Mouse (Mus musculus) neural tube, embryonic 14.5 days (tissue): ENCODE data around the gene Gm17655. TPM values are rescaled to one million over a fixed set of nuclear protein-coding genes. Genes with fewer than 3 reads are reported as not detected.
"Not testable (repeated sequence)": the region's sequence is repeated elsewhere in the genome, so short reads cannot be mapped to it uniquely, and the experiment has no call there.

Experiments
- ATAC-seq: fragments of 200-750 bp; cut with Nextera tagmentation; 2 replicates; pipeline ENCODE4 v1.8.0; 2017; ENCODE audit warnings: low read depth, mild to moderate bottlenecking, moderate TSS enrichment, moderate library complexity
- H3K27ac ChIP-seq: fragments of 300-500 bp; sonication (generic); 2 replicates; pipeline ENCODE4 v1.5.1; 2014; ENCODE audit warnings: low read depth, mild to moderate bottlenecking, control low read depth, low read length, moderate library complexity, mixed read lengths
- H3K27me3 ChIP-seq: fragments of 300-500 bp; sonication (generic); 2 replicates; pipeline ENCODE4 v1.6.1; 2014; ENCODE audit warnings: low read length; ENCODE audit not compliant: control insufficient read depth, insufficient read depth
- H3K36me3 ChIP-seq: fragments of 300-500 bp; sonication (generic); 2 replicates; pipeline ENCODE4 v1.6.1; 2014; ENCODE audit warnings: low read length, mixed read lengths; ENCODE audit not compliant: control insufficient read depth, insufficient read depth
- H3K4me1 ChIP-seq: fragments of 300-500 bp; sonication (generic); 2 replicates; pipeline ENCODE4 v1.6.1; 2014; ENCODE audit warnings: low read length; ENCODE audit not compliant: control insufficient read depth, insufficient read depth
- H3K4me2 ChIP-seq: fragments of 300-500 bp; sonication (generic); 2 replicates; pipeline ENCODE4 v1.6.1; 2014; ENCODE audit warnings: mild to moderate bottlenecking, low read depth, low read length, control low read depth
- H3K4me3 ChIP-seq: fragments of 300-500 bp; sonication (generic); 2 replicates; pipeline ENCODE4 v1.5.1; 2014; ENCODE audit warnings: low read depth, low read length, control low read depth, mixed read lengths
- H3K9ac ChIP-seq: fragments of 300-500 bp; sonication (generic); replicated peaks from 2 replicates; pipeline ENCODE4 v1.6.1; 2014; ENCODE audit warnings: low read depth, mild to moderate bottlenecking, control low read depth, low read length, mixed read lengths
- H3K9me3 ChIP-seq: fragments of 300-500 bp; sonication (generic); 2 replicates; pipeline ENCODE4 v1.6.1; 2016; ENCODE audit warnings: low read length; ENCODE audit not compliant: control insufficient read depth
- WGBS: fragments of 180-500 bp; shearing (Covaris S2); extraction: QIAGEN DNeasy Blood & Tissue Kit; methylation state at CpG from one replicate; pipeline ENCODE4 v1.1.7; 2014; 5-methylcytosine and 5-hydroxymethylcytosine counted together
- polyA plus RNA-seq: library from polyadenylated mRNA; unstranded; fragments of >200 nt; fragmentation: Nextera tagmentation; extraction: Ambion mirVana; gene quantifications from 2 replicates; pipeline ENCODE4 v1.2.1, GENCODE M21; 2014

The Gm17655 gene
- 5.3 and 7.5 TPM in 2 replicates for polyA plus RNA-seq

GRCm38 (mm10) chr5:110072413-110072812, at the start of gene Gm17655:
Gene Gm17655, minus strand, starts transcription at chr5:110072513.
- not testable (repeated sequence) for H3K36me3 ChIP-seq, ATAC-seq, H3K9me3 ChIP-seq, H3K9ac ChIP-seq, H3K4me2 ChIP-seq, H3K4me3 ChIP-seq, H3K4me1 ChIP-seq, H3K27ac ChIP-seq, H3K27me3 ChIP-seq
- WGBS = 69% methylated on average over 2 of the region's 2 CpGs

GRCm38 (mm10) chr5:110109991-110110441, 37.7 kb upstream of the Gm17655 start, which contains the start of gene Zfp605:
Gene Zfp605, plus strand, starts transcription at chr5:110110092.
- no peaks in the 10 kb centered on the region for H3K9me3 ChIP-seq
- peak within 1 kb of the TSS; percentile 70 for H3K4me2 ChIP-seq
- H3K9ac ChIP-seq = peak within 1 kb of the TSS; percentile 70
- no peaks in the 10 kb centered on the region for H3K27me3 ChIP-seq
- peak; percentile 65 for ATAC-seq
- peak within 1 kb of the TSS; percentile 60 for H3K4me3 ChIP-seq
- peaks cover 18% of the 10 kb centered on the region for H3K36me3 ChIP-seq
- H3K4me1 ChIP-seq = peaks cover 10% of the 10 kb centered on the region; the same call in 1 of the 2 replicates
- WGBS = under 1% methylated on average over 12 of the region's 12 CpGs
- peak within 1 kb of the TSS; percentile 87 for H3K27ac ChIP-seq

GRCm38 (mm10) chr5:110108305-110108628, 36.0 kb upstream of the Gm17655 start:
- 0% methylated on average over 7 of the region's 7 CpGs for WGBS
- Histone ChIP-seq H3K36me3 (peaks cover 32% of the 10 kb centered on the region), H3K9ac (no peak overlapping the region)

GRCm38 (mm10) chr5:110107581-110108304, 35.4 kb upstream of the Gm17655 start, which contains the start of gene Gtpbp6:
Gene Gtpbp6, minus strand, starts transcription at chr5:110108197.
- Histone ChIP-seq H3K4me1 (peaks cover 10% of the 10 kb centered on the region; the same call in 1 of the 2 replicates), H3K9ac (peak within 1 kb of the TSS; percentile 76), H3K9me3 (no peaks in the 10 kb centered on the region), H3K27ac (peak within 1 kb of the TSS; percentile 94), H3K4me2 (peak within 1 kb of the TSS; percentile 88), H3K27me3 (no peaks in the 10 kb centered on the region), H3K36me3 (peaks cover 33% of the 10 kb centered on the region), H3K4me3 (peak within 1 kb of the TSS; percentile 75)
- under 1% methylated on average over 71 of the region's 71 CpGs for WGBS
- peak; percentile 75 for ATAC-seq

More at GRCm38 (mm10) chr5:110108305-110108628, 36.0 kb upstream of the Gm17655 start:
- no peak for ATAC-seq
- Histone ChIP-seq H3K27me3 (no peaks in the 10 kb centered on the region), H3K9me3 (no peaks in the 10 kb centered on the region), H3K4me2 (0 out of 2 replicates have a peak overlapping the region, but pooled peaks have one; percentile 20), H3K4me1 (peaks cover 10% of the 10 kb centered on the region; the same call in 1 of the 2 replicates), H3K27ac (peak overlapping the region; percentile 94), H3K4me3 (peak overlapping the region; percentile 75)

GRCm38 (mm10) chr5:110106901-110107564, 34.7 kb upstream of the Gm17655 start:
- WGBS = 19% methylated on average over 39 of the region's 41 CpGs
- H3K9ac ChIP-seq = peak overlapping the region; percentile 76
- H3K4me2 ChIP-seq = peak overlapping the region; percentile 88
- peak overlapping the region; percentile 94 for H3K27ac ChIP-seq
- no peaks in the 10 kb centered on the region for H3K27me3 ChIP-seq
- ATAC-seq = peak; percentile 8; the same call in 1 of the 2 replicates
- H3K36me3 ChIP-seq = peaks cover 28% of the 10 kb centered on the region
- peaks cover 10% of the 10 kb centered on the region; the same call in 1 of the 2 replicates for H3K4me1 ChIP-seq
- H3K4me3 ChIP-seq = peak overlapping the region; percentile 75
- no peaks in the 10 kb centered on the region for H3K9me3 ChIP-seq

GRCm38 (mm10) chr5:110106140-110106871, 34.0 kb upstream of the Gm17655 start:
- no peaks in the 10 kb centered on the region for H3K9me3 ChIP-seq
- H3K27ac ChIP-seq = no peak overlapping the region
- peaks cover 28% of the 10 kb centered on the region for H3K36me3 ChIP-seq
- H3K4me2 ChIP-seq = peak overlapping the region; percentile 88
- no peak for ATAC-seq
- WGBS = 94% methylated on average over 25 of the region's 26 CpGs
- H3K9ac ChIP-seq = peak overlapping the region; percentile 76; the same call in 1 of the 2 replicates
- H3K27me3 ChIP-seq = no peaks in the 10 kb centered on the region
- peaks cover 15% of the 10 kb centered on the region; the same call in 1 of the 2 replicates for H3K4me1 ChIP-seq
- H3K4me3 ChIP-seq = peak overlapping the region; percentile 75

- H3K4me3 ChIP-seq = no peak overlapping the region
- WGBS = 95% methylated on average over 36 of the region's 36 CpGs
- no peak for ATAC-seq
These were observed 32.5 kb upstream of the Gm17655 start for GRCm38 (mm10) chr5:110104616-110105380.

More at GRCm38 (mm10) chr5:110104616-110105380, 32.5 kb upstream of the Gm17655 start:
- Histone ChIP-seq H3K36me3 (peaks cover 28% of the 10 kb centered on the region), H3K9me3 (no peaks in the 10 kb centered on the region), H3K9ac (no peak overlapping the region), H3K4me1 (peaks cover 23% of the 10 kb centered on the region; the same call in 1 of the 2 replicates), H3K27ac (no peak overlapping the region), H3K27me3 (no peaks in the 10 kb centered on the region), H3K4me2 (no peak overlapping the region)
